Mouse (Mus musculus) kidney, adult 18-20 months (tissue): ENCODE results near the gene Zkscan2.

Source experiments
- DNase-seq: peaks from one replicate; pipeline ENCODE4 v3.0.0; 2021

Gene Zkscan2

DNA sequence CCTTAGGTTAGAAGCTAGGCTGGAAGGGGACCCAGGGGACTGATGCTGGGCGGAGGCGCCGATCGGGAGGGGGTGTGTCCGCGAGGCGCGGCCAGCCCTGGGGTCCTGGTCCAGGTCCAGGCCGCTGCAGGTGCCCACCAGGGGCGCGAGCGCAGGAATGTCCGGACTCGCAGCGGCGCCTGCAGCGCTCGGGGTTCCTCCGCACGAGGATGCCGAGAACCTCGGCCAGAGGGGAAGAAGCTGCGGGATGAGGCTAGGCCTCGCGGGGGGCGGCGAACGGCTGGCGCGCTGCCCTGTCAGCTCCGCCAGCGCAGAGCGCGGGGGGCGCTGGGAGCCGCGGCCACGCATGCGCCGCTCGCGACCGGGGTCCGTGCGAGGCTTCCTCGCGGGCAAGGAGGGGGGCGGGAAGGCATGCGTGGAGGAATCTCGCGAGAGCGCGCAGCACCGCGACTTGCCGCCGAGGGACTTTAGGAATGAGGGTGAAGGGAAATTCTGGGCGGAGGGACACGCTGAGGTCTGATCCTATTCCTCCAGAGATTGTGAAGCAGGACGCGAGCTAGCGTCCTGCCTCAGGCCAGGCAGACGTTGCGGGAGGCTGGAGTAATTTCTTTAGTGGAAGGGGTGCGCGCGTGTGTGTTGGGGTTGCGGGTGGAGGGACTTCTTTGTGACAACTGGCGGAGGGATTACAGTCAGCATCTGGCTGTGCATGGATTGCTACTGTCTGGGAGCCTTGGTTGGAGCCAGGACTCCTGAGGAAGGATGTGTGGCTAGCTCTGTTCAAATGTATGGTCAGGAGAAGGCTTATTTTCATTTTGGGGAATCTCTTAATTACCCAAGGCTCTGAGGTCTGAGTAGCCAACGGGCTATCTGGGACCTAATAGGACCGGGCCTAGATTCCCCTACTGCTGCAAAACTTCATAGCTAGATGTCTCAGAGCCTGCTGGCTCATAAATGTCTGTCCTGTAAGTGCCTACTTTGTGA is at the start of gene Zkscan2:
TSS of gene Zkscan2 (minus strand) at position 211 of the 981 bp plus-strand sequence.
- DNase-seq = peak; percentile 64

DNA sequence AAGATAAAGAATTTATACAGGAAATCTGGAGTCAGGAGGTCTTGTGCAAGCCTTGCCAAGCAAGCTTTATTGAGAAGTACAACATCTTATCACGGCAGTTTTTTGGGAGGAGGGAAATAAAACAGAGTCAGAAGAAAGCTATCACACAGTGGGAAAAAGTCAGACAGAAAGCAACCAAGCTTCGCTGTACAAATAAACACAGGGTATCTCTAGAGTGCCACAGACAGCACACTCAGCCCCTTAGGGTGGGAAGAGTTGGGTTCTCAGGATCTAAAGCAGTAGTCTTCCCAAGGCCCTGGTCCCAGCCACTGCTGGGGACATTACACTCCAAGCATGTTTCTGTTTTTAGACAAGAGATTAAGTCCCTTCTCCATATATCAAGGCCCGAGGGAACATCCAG is 28.9 kb upstream of the Zkscan2 start:
- DNase-seq = no peak

DNA sequence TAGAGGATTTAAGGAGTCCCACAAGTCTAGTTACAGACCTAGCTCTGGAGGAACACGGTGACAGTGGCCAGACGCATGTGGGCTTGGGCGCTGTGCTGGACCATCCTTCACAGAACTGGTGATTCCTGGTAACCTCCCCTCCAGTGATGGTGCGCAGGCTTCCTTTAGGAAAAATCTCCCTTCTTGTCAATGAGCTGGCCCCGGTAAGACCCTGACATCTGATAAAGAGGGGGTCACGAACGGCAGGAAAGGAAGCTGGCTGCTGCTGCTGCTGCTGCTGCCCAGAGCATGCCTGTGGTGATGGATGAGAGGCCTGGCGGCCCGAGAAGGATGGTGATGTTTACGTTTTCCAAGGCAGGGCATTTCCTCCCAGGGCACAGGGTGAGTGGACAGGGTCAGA is 25.5 kb upstream of the Zkscan2 start:
- DNase-seq = no peak

DNA sequence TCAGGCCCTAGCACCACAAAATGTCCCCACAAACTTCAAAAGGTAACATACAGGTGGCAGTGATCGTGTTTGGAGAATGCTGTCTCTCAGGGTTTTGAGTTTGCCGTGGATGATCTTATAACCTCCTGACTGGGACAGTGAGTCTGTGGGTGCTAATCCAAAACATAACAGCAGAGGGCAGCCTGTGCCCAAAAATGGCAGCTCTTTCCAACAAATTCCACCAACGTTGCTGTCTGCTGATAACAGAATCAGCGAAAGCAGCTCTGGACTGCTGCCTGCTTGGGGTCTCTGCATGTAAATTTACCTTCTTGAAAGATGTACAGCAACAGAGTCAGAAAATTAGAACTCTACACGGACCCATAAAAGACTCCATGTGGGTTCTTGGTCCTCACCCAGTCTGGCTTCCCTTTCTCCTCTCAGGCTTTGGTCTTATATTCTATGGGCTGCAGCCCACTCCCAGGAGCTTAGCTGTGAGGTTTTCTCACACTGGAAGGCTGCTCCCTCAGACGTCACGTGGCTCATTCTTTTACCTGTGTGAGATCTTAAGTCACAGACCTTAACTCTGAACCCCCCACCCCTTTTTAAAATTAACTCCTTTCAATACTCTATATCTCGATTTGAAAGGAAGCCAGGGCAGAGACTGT is 24.1 kb upstream of the Zkscan2 start:
- peak; percentile 76 for DNase-seq

DNA sequence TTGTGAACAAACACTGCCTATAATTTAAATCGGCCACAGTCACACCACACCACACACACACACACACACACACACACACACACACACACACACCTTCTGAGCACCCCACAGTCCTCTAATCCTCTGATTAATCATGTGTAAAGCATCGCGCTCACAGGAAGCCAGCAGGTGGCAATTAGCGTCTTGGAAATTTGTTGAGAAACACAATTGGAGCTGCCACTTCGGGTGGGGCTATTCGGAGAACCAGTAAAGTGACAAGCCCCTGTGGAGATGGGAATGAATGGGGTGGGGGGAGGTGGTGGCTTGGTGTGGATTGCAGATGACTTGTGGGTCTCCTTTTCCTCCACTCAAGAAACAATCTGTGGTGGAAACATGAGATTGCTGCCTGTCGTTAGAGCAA is 7.7 kb upstream of the Zkscan2 start:
- DNase-seq = no peak

DNA sequence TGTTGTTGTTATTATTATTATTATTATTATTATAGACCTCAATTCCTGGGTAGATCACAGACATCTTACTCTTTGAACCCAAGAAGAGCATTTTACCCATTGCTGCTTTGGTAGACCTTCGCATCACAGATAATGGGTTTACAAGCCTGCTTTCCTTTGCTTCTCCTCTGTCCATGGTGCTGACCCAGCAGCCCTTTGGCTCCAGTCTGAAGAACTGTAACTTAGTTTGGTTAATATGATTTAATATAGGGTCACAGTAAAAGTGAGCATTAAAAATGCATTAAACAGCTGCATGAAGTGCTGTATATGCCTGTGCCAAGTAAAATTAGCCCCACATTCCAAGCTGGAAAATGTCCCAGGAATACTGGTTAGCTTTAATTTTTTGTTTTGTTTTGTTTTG is 3.1 kb upstream of the Zkscan2 start:
- peak; percentile 24 for DNase-seq

DNA sequence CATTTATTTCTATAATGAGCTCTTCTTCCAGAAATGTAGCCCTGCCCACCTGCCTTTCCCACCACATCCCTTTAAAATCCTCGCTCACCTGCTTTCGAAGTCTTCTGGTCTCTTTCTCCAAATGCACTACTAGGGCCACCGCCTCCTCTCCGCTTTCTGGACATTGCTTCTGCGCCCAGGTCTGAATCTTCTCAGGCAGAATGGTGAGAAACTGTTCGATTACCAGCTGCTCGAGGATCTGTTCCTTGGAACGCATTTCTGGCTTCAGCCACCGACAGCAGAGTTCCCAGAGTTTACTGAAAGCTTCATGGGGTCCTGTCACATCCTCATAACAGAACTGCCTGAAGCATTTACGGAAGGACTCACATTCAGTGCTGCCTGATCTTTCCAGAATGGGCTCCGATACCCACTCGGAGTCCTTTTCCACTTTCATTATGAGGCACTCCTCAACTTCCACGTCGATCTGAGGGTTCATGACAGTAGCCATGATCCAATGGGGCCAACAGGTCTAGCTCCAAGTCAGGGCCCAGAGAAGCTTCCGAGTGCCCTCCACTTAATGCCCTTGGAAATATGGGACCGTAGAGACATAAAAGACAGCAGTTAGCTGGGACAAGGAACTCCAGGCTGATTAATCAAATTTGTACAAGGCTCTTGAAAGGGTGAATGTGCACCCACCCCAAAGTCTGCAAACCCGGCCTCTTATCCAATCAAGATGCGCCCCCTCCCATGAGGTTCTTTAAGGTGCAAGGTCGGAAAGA is 589 bp downstream of the Zkscan2 start:
- DNase-seq = no peak

DNA sequence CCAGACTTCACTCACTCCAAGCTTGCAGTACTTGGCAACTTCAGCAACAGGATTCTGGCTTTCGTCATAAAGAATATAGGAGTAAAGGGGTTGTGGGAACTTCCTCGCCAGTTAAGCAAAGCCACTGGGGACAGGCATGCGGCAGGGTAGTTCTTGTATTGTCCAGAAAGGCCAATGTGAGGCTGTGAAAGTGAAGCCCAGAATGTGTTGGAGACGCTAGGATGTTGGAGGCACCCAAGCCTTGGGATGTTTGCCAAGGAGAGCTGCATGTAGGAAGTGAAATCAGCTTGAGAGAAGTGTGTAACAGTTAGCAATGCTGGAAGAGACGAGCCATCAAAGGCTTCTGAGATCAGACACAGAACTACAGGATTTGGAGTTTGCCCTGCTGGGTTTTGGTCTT is 12.5 kb downstream of the Zkscan2 start:
- no peak for DNase-seq

DNA sequence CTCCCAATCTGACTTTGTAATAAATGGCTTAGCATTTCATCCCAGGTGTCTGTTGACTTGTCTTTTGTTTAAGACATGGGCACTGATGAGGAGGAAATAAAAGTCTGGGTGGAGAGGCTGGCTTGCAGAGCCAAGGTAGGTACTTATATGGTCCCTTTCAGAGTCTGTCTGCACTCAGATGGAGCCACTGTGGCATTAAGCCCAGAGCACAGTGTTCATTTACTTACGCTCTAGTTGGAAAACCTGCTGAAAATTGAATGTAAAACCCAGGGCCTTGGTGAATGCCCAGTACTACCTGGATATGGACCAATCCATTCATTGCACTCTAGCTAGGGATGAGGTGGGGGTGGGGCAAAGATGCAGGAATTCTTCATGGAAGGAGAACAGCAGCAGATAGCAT is 32.3 kb downstream of the Zkscan2 start:
- no peak for DNase-seq

DNA sequence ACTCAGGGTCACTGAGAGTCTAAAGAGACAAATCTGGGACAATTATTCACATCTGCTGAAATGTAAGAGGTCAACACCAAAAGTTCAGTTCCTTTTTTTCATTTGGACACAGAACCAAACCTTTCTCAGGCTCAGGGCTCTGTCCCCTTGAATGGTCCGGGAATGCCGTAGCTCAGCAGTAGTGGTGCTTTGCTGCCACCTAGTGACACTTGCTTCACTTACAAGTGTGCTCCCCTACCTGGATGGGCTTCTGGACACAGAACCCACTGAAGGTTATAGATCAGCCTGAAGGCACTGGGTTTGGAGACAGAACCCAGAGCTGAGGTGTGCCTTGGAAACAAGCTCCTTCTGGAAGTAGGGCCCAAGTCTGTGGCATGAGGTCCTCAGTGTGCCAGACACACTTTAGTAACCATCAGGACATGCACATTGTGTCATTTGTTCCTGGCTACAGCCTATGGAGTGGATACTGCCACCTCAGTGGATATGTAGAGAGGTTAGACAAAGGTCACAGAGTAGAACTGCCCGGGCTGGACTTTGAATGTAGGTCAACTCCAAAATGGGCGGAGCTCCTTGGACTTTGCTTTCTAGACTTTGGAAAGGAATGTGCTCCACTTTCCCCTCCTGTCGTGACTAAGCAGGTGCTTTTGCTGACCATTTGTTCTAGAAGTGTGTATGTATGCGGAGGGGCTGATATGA is 34.4 kb downstream of the Zkscan2 start:
- peak; percentile 76 for DNase-seq

DNA sequence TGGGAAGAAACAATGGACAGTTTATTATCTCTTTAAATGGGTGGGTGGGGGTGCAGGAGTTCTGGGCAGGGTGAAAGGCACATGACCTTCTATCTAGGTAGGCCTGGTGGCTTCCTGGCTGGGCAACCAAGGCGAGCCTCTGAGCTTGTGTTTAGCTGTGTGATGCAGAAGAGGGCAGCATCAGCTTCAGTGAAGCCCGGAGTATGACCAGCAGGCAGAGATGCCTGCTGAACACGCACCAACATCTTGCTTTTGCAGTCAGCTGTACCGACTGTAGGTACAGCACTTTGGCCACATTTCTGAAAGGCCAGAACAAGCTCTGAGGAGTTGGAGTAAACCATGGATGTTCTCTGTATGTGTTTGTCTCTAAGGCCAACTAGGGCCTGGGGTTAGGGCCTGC is 36.7 kb downstream of the Zkscan2 start:
- DNase-seq = no peak

DNA sequence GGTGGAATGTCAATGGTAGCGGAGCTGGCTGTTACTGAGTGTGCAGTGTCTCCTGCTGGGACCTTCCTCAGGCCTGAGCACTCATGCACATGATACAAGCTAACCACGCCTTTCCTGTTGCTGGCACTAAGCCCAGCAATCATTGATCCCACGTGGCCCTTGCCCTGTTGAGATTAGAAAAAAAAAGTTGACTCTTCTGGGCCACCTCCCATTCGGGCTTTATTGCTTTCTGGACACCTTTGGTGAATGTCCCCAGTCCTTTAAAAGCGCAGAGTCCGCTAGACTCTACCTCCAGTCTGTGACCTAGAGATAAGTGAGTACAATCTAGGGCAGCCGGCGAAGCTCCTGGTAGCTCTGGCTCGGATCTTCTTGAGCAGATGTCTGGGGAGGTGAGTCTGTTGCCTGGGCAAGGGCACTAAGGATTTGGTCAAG is 38.2 kb downstream of the Zkscan2 start, which contains the start of gene Aqp8:
TSS of gene Aqp8 (plus strand) at position 222 of the 432 bp plus-strand sequence.
- peak; percentile 79 for DNase-seq

DNA sequence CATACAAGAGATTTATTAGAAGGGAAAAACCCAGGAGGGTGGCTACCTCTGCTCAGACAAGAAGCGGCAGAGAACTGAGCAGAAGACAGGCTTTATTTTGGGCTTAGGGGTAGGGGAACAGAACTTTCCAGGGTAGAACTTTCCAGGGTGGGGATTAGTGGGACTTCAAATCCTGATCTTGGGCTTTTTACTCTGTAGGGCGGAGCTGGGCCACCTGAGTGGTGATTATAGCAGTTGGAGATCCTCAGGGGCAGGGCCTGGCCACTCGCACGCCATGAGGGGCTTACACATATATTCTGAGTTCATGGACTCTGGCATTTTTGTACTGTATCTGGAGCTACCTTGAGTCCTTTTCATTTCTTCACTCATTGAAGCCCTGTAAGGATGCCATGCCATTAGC is 38.9 kb downstream of the Zkscan2 start:
- DNase-seq = no peak

DNA sequence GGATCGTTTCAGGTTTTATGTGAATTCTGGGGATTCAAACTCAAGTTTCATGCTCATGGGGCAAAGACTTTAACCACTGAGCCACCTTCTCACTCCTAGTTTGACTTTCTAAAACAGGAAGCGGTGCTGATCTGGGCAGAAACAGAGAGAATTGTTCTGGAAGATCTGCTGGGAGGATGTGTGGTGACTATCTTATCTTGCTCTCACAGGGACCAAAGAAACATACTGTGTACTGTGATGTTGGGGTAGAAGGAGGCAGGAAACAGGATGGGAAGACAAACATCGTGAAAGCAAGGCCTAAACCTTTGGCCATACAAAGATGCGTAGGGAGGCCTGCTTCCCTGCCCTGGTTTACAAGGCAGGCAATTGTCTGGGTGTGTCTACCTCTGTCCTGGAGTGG is 41.0 kb downstream of the Zkscan2 start:
- DNase-seq = no peak

DNA sequence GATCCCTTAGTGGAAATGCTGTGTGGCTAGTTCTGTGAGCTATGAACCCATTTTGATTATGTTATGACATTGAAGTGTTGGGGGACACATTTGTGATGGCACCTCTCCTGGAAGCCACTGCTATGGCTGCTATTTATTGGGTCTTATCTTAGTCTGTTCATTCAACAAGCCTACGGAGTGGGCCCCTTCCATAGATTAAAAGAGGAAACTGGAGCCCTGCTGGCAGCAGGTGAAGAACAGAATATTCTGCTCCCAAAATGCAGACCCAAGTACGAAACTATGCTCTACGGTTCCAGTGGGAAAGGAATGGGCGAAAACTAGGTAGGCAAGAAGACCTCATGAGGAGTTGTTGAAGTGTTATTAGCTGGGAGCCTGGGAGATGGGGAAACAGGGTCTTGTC is 41.9 kb downstream of the Zkscan2 start:
- no peak for DNase-seq

DNA sequence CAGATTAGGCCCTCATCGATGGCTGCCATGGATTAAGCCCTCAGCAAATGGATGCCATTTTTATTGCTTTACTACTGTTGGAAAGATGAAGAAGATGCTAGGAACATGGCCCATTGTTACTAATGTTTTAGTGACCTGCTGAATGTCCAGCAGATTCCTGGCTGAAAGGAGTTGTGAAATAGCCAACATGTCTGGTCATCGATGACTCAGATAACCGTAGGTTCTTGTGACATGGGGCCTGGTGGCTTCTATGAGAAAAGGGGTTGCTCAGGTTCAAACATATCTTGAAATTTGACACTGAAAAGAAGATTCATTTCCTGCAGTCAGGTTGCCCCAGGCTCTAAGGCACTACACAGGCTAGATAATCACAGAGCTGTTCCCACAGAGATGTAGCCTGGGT is 45.2 kb downstream of the Zkscan2 start:
- DNase-seq = no peak

DNA sequence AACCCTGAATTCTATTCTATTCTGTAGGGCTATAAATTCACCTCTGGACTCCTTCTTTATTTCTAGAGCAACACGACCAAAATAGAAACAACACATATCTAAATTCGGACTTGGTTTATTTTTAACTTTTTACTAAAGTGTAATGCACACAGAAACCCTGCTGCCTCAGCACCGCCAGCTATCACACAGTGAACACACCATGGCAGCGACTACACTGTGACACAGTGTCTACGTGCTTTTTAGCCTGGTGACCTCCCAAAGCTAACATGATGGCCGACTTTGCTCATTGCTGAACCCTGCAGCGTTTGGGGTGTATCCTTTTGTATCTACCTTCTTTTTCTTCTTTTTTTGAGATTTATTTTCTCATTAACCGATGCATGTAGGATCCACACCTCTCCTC is 47.2 kb downstream of the Zkscan2 start:
- no peak for DNase-seq

DNA sequence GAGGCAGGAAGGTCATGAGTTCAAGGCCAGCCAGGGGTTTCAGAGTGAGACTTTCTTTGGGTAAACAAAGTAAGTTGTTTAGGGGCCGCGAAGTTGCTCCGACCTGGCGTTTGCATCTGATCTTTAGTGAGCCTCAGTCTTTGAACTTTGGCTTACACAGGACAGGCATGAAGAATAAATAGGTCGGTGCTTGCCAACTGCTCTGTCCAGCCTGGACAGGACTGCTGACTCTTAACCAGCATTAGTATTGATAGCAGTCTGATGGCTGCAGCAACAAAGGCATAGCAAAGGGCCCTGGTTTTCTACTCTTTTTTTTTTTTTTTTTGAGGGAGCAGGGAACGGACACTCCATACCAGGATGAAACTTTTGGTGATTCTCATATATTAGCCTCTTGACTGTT is 47.7 kb downstream of the Zkscan2 start:
- DNase-seq = peak; percentile 17

DNA sequence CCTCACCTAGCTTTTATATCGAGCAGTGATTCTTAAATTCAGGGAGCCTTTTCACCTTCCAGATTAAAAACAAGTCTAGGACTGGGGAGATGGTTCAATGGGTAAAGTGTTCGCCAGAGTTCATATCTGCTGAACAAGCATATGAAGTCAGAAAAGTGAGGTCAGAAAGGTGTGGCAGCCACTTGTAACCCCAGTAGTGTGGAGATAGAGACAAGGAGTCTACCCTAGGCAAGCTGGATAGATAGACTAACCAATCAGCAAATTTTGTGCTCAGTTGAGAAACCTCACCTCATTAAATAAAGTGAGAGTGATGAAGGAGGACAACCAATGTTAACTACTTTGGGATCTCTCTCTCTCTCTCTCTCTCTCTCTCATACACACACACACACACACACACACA is 49.7 kb downstream of the Zkscan2 start:
- DNase-seq = no peak

DNA sequence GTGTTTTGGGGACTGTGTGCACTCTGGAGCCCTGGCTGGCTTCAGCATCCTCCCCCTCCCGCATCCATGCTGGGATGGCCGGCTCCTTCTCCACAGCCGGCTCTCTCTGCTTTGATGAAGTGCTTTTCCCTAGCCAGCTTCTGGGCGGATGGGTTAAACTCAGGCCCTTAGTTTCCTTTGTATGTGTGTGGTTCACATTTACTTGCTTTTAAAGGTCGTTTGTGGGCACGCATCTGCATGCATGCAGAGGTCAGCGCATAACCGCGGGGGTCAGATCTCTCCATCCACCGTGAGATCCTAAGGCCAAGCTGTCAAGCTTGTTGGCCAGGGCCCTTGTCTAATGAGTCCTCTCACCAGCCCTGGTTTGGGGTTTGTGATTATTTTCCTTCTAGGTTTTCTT is 50.6 kb downstream of the Zkscan2 start:
- no peak for DNase-seq

DNA sequence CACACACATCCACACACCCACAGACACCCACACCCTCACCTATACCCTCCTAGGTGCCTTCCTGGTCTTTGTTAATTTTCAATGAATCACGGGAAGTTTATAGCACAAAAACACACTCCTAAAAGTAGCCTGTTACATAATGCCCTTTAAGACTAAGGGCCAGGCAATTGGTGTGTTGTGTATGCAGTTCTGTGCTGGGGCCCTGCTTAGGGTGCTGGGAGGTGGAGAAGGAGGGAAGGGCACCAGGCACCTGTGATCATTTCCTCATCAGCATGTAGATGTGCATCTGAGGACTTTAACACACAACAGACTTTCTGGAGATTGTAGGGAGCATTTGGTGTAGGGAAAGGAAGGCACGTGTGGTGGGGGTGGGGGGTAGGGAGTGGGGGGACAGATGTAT is 51.5 kb downstream of the Zkscan2 start:
- DNase-seq = no peak

DNA sequence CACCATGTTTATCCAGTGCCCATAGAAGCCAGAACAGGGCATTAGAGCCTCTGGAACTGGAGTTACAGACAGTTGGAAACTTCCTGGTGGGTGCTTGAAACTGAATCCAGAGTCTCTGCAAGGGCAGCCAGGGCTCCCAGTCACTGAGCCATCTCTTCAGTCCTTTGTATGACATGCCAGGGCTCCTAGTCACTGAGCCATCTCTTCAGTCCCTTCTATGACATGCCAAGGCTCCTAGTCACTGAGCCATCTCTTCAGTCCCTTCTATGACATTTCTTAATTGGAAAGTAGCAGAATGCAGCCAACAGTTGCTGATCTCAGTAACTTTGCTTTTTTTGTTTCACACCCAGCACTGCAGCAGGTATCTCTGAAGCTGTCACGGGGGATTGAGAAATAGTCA is 58.2 kb downstream of the Zkscan2 start:
- no peak for DNase-seq

DNA sequence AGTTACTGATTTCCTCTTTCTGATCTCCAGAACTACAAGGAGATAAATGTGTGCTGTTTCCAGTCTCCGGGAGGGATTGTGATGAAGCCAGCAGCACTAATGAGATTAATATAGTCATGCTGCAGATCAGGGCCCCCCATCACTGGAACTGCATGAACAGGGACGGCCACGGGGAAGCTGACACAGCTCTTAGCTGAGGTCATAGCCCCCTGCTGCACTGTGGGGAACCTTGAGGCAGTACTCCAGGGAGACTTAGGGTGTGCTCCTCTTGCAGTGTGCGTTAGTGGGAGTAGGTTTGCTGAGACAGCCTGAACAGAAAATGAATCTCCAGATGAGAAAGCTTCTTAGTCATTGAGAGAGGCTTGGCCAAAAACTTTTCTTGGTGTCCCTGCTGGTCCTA is 69.0 kb downstream of the Zkscan2 start:
- no peak for DNase-seq
